Mouse (Mus musculus): Measurements from ENCODE around the gene Gpam. TPM values are rescaled to one million over a fixed set of nuclear protein-coding genes. Genes with fewer than 3 reads are reported as not detected.
A peak's percentile ranks its signal among the peaks of the same experiment; 100 is the strongest.

Gene Gpam
- polyA plus RNA-seq, 1 experiment from 2014 or later, result 18.5 TPM

DNA sequence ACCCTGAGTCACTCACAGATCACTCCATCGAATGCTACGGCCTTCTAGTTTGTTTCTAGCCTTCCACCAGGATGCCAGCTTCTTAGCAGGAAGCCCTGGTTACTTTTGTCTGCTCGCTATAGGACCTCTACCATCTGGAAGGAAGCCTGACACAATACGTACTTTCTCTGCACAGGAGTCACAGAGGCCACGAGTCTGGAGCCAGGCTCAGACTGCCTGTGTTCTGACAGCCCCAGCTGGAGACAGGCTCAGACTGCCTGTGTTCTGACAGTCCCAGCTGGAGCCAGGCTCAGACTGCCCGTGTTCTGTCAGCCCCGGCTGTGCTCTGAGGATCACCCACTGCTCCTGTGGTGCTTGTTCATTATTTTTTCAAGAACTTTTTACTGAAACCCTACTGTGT, 10.8 kb upstream of the Gpam start:
- Histone ChIP-seq H3K9ac (no peak overlapping the region), H3K9me3 (no peaks in the 10 kb centered on the region), H3K27me3 (no peaks in the 10 kb centered on the region), H3K27ac (no peak overlapping the region), H3K4me2 (replicated peaks) (no peak overlapping the region), H3K4me1 (no peaks in the 10 kb centered on the region; the same call in 1 of the 2 replicates), H3K4me3 (no peak overlapping the region), H3K36me3 (no peaks in the 10 kb centered on the region)
- no peak for ATAC-seq (ENCODE audit: insufficient number of reproducible peaks, insufficient read depth, low FRiP score, low TSS enrichment)
- WGBS, result 33% methylated on average over 7 of the region's 7 CpGs

DNA sequence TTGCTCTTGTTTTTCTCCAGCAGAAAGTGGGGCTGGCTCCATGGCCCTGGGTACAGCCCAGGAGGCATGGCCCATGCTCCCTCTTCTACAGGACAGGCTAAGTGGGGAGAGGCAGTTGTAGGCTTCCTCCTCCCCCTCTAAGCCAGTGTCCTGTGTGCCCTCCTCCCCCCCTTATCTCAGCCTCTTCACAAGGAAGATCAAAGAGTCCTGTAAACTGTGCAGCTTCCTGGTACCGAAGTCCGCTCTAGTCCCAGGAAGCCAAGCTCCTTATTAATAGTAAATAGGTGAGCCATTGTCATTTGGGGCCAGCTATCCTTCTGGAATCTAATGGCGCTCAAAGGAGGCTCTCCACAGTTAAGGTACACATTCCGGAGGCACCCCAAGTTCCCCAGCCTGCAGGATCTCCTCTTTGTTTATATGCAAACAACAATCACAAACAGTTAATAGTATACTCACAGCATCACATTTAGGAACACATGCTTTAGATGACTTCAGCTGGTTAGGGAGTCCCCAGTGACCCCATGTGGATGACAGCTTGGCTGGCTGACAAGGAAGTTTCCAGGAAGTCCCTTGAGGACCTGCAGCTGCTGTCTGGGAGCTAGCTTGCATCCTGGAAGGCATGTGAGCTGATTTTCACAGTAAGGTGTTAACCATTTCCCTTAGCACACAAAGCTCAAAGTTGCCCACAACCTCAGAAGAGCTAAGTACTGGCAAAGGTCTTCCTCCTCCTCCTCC, 9.8 kb upstream of the Gpam start:
- no peaks in the 10 kb centered on the region for H3K9me3 ChIP-seq
- H3K4me2 ChIP-seq (replicated peaks), result no peak overlapping the region
- H3K27me3 ChIP-seq, result no peaks in the 10 kb centered on the region
- WGBS, result 72% methylated on average over 4 of the region's 4 CpGs
- H3K9ac ChIP-seq, result no peak overlapping the region
- no peaks in the 10 kb centered on the region for H3K36me3 ChIP-seq
- no peak overlapping the region for H3K27ac ChIP-seq
- ATAC-seq (ENCODE audit: insufficient number of reproducible peaks, insufficient read depth, low FRiP score, low TSS enrichment), result no peak
- no peak overlapping the region for H3K4me3 ChIP-seq
- H3K4me1 ChIP-seq, result no peaks in the 10 kb centered on the region; the same call in 1 of the 2 replicates

DNA sequence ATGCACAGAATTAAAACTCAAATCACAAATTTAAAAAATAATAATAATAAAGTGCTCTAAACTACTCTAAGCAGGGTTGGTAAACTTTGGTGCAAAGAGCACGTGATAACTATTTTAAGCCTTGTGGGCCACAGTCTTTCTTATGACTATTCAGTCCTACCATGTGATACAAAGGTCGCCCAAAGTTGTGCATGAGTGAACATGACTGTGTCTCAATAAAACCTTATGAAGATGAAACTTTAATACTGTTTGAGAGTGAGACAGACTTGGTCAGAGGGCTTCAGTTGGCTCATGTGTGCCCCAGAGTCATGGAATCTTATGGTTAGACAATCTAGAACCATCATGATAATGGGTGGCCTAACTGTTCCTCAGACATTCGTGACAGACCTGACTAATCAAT, 8.9 kb upstream of the Gpam start:
- no peak overlapping the region for H3K4me3 ChIP-seq
- no peaks in the 10 kb centered on the region for H3K9me3 ChIP-seq
- H3K9ac ChIP-seq, result no peak overlapping the region
- H3K27ac ChIP-seq, result no peak overlapping the region
- no peak for ATAC-seq (ENCODE audit: insufficient number of reproducible peaks, insufficient read depth, low FRiP score, low TSS enrichment)
- no peak overlapping the region for H3K4me2 ChIP-seq (replicated peaks)
- H3K27me3 ChIP-seq, result no peaks in the 10 kb centered on the region
- 83% methylated on average over 3 of the region's 3 CpGs for WGBS
- no peaks in the 10 kb centered on the region for H3K36me3 ChIP-seq
- no peaks in the 10 kb centered on the region; the same call in 1 of the 2 replicates for H3K4me1 ChIP-seq

DNA sequence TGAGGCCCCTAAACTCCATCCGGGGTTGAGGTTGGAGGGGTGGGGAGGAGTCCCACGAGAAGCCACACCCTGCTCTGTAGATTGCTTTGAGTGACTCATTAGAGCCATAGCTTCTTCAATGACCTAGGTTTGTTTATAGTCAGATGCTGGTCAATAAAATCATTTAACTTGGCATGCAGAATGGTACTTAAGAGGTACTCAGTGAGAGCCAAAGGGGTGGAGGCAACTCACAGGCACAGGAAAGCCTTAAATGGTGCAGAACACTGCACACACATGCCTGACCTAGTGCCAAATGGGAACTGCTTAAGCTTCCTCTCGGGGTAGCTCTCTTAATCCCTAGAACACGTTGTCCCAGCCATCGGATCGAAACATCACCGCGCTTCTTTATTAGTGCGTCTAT, 7.5 kb upstream of the Gpam start:
- ATAC-seq (ENCODE audit: insufficient number of reproducible peaks, insufficient read depth, low FRiP score, low TSS enrichment), result no peak
- WGBS, result 82% methylated on average over 9 of the region's 9 CpGs

DNA sequence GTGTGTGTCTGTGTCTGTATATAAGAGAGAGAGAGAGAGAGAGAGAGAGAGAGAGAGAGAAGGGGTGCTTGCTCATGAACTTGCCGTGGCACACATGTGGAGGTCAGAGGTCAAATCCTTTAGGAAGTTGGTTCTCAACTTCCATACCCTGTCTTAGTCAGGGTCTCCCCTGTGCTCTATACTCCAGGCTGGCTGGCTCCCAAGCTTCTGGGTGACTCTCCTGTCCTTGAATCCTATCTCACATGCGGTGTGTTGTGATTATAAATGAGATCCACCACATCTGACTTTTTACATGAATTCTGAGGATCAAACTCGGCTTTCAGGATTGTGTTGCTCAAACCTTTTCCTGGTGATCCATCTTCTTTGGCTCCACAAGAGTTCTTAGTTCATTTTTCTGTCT, 5.4 kb upstream of the Gpam start:
- Histone ChIP-seq H3K4me3 (no peak overlapping the region), H3K4me2 (replicated peaks) (no peak overlapping the region), H3K27me3 (no peaks in the 10 kb centered on the region), H3K4me1 (no peaks in the 10 kb centered on the region; the same call in 1 of the 2 replicates), H3K9me3 (no peaks in the 10 kb centered on the region), H3K9ac (no peak overlapping the region), H3K27ac (no peak overlapping the region), H3K36me3 (no peaks in the 10 kb centered on the region)
- no peak for ATAC-seq (ENCODE audit: insufficient number of reproducible peaks, insufficient read depth, low FRiP score, low TSS enrichment)
- WGBS, result 62% methylated on average over 3 of the region's 3 CpGs

More for the DNA sequence above, 7.5 kb upstream of the Gpam start:
- Histone ChIP-seq H3K4me1 (no peaks in the 10 kb centered on the region; the same call in 1 of the 2 replicates), H3K4me3 (no peak overlapping the region), H3K27me3 (no peaks in the 10 kb centered on the region), H3K4me2 (replicated peaks) (no peak overlapping the region), H3K9me3 (no peaks in the 10 kb centered on the region), H3K36me3 (no peaks in the 10 kb centered on the region), H3K27ac (no peak overlapping the region), H3K9ac (no peak overlapping the region)

DNA sequence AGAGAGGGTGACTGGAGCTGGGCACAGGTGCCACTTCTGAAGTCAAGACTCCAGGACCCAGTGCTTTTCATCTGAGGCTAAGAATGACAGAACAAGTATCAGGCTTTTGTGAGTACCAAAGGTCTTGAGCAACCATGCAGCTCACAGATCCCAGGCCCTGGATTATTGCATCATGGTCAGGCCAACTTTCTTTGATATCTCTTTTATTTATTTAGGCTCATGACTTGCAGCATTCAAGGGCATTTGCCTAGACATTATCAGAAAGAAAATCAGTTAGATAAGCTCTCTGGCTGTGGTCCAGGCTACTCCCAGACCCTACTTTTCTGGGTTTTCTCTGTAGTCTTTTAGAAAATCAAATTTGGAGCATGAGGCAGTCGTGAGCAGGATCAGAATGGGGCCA, 4.7 kb upstream of the Gpam start:
- no peaks in the 10 kb centered on the region; the same call in 1 of the 2 replicates for H3K4me1 ChIP-seq
- no peaks in the 10 kb centered on the region for H3K27me3 ChIP-seq
- H3K4me3 ChIP-seq, result no peak overlapping the region
- no peak overlapping the region for H3K4me2 ChIP-seq (replicated peaks)
- no peaks in the 10 kb centered on the region for H3K9me3 ChIP-seq
- no peak overlapping the region for H3K27ac ChIP-seq
- H3K36me3 ChIP-seq, result no peaks in the 10 kb centered on the region
- H3K9ac ChIP-seq, result no peak overlapping the region
- no peak for ATAC-seq (ENCODE audit: insufficient number of reproducible peaks, insufficient read depth, low FRiP score, low TSS enrichment)
- WGBS, result 38% methylated on average over 1 of the region's 1 CpGs

DNA sequence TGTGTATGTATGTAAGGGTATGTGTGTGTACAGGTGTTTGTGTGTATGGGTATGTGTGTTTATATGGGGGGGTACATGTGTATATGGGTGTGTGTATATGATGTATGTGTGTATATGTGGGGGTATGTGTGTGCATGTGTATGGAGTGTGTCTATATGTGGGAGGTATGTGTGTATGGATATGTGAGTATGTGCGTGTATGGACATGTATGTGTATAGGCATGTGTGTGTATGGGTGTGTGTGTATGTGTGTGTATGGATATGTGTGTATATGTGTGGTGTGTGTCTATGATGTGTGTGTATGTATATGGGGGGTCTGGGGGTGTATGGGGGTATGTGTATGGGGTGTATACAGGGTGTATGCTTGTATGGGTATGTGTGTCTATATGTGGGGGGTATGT, 1.4 kb upstream of the Gpam start:
- ATAC-seq (ENCODE audit: insufficient number of reproducible peaks, insufficient read depth, low FRiP score, low TSS enrichment), result no peak
- H3K9me3 ChIP-seq, result no peaks in the 10 kb centered on the region
- H3K36me3 ChIP-seq, result no peaks in the 10 kb centered on the region
- no peak overlapping the region for H3K4me3 ChIP-seq
- no peak overlapping the region for H3K4me2 ChIP-seq (replicated peaks)
- no peaks in the 10 kb centered on the region for H3K27me3 ChIP-seq
- peaks cover 1% of the 10 kb centered on the region for H3K4me1 ChIP-seq
- no peak overlapping the region for H3K27ac ChIP-seq
- no peak overlapping the region for H3K9ac ChIP-seq
- WGBS, result 91% methylated on average over 1 of the region's 1 CpGs

DNA sequence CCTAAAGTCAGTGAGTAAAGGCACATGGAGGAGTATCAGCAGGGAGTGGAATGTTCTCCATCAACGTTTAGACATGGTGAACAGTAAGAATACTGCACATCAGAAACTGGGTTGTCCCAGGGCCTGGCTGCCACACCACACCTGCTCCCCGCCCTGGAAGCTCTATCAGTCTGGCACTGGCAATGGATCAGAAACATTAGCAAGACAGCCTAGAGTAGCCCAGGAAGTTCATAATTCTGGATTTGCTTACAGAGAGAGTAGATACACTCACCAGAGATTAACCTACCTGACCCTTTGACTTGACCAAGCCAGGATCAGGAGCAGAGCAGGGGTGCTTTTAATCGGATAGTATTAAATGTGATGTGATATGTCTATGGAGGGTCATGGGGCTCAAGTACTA, 1.6 kb downstream of the Gpam start:
- peaks cover 10% of the 10 kb centered on the region for H3K4me1 ChIP-seq
- 83% methylated on average over 3 of the region's 3 CpGs for WGBS

DNA sequence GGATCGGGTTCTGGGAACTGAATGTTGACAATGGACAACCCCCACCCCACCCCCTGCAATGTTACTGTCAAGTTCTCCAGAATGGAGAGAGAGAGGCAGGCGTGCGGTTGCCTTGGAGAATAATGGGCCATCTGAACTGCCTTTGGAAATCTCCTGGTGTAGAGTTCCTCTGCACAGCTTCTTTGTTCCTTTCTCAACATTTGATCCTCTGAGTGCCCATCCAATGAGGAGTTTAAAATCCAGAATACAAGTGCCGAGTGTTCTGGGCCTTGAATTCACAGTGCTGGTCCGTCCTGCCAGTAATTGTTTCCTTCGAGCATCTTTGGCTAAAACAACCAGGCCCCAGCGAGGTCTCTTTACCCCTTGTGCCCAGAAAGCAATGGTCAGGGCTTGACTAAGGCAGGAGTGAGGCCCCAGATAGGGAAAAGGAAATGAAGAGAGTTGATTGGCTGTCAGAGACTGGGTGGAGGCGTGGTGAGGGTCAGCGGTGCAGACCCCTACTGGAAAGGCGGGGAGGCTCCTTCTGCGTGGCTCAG, 4.0 kb downstream of the Gpam start:
- Histone ChIP-seq H3K9me3 (no peaks in the 10 kb centered on the region), H3K36me3 (no peaks in the 10 kb centered on the region), H3K27ac (peak overlapping the region; percentile 46; the same call in 1 of the 2 replicates), H3K27me3 (no peaks in the 10 kb centered on the region), H3K4me1 (peaks cover 10% of the 10 kb centered on the region), H3K4me3 (no peak overlapping the region), H3K9ac (no peak overlapping the region), H3K4me2 (replicated peaks) (no peak overlapping the region)
- peak; percentile 60; the same call in 1 of the 2 replicates for ATAC-seq (ENCODE audit: insufficient number of reproducible peaks, insufficient read depth, low FRiP score, low TSS enrichment)
- 43% methylated on average over 11 of the region's 11 CpGs for WGBS

More for the DNA sequence above, 1.6 kb downstream of the Gpam start:
- no peaks in the 10 kb centered on the region for H3K36me3 ChIP-seq
- no peak for ATAC-seq (ENCODE audit: insufficient number of reproducible peaks, insufficient read depth, low FRiP score, low TSS enrichment)
- H3K27ac ChIP-seq, result no peak overlapping the region
- H3K27me3 ChIP-seq, result no peaks in the 10 kb centered on the region
- H3K4me3 ChIP-seq, result no peak overlapping the region
- no peak overlapping the region for H3K4me2 ChIP-seq (replicated peaks)
- H3K9me3 ChIP-seq, result no peaks in the 10 kb centered on the region
- H3K9ac ChIP-seq, result no peak overlapping the region

DNA sequence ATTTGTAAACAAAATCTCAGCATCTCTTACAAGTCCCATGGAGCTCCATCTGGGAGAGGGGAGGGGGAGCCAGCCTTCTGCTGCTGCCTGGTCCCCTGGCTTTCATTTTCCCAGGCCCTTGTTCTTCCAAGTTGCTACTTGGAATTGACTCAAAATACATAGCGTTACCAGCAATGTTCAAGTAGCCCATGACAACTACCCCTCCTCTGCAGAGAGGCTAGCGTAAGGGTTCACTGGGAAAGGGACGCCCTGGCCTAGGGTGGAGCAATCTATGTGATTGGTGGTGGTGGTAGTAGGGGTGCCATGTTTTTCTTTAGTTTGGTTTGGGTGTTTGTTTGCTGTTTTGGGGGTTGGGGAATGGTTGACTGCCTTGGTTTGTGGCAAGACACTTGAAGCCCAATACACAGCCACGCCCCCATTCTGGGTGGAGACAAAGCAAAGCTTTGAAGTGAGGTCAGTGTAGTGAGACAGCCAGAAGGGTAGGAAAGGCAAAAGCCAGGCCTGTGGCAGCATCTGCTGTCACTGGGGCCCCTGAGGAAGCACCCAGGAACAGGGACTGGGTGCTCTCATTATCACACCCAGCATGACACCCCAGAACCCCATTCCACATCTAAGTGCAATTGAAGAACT, 4.6 kb downstream of the Gpam start:
- Histone ChIP-seq H3K9ac (no peak overlapping the region), H3K36me3 (no peaks in the 10 kb centered on the region), H3K27me3 (no peaks in the 10 kb centered on the region), H3K4me1 (peaks cover 10% of the 10 kb centered on the region), H3K4me3 (no peak overlapping the region), H3K27ac (no peak overlapping the region), H3K9me3 (no peaks in the 10 kb centered on the region), H3K4me2 (replicated peaks) (no peak overlapping the region)
- WGBS, result 90% methylated on average over 4 of the region's 4 CpGs
- 0 out of 2 replicates have a peak, but pooled peaks have one; percentile 6 for ATAC-seq (ENCODE audit: insufficient number of reproducible peaks, insufficient read depth, low FRiP score, low TSS enrichment)

DNA sequence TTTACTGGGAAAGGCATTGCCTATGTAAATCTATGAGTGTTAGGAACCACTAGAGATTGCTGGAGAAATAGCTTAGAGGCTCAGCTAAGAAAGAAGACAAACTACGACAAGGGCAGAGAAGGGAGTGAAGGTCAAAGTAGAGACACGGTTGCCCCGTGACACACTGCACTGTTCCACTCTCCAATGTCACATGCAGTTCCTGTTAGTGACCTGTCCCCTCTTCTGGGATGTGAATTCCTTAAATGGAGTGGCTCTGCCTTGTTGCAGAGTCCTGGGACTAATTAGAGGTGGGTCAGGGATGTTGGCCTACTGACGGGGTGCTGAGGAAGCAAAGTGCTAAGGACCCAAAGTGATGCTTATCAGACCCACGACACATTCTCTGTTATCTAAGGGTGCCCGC, 5.2 kb downstream of the Gpam start:
- no peak overlapping the region for H3K4me3 ChIP-seq
- no peaks in the 10 kb centered on the region for H3K27me3 ChIP-seq
- 53% methylated on average over 6 of the region's 6 CpGs for WGBS
- H3K4me1 ChIP-seq, result peaks cover 10% of the 10 kb centered on the region
- H3K36me3 ChIP-seq, result no peaks in the 10 kb centered on the region
- H3K9ac ChIP-seq, result no peak overlapping the region
- H3K4me2 ChIP-seq (replicated peaks), result no peak overlapping the region
- no peaks in the 10 kb centered on the region for H3K9me3 ChIP-seq
- ATAC-seq (ENCODE audit: insufficient number of reproducible peaks, insufficient read depth, low FRiP score, low TSS enrichment), result no peak
- no peak overlapping the region for H3K27ac ChIP-seq

Measured in embryonic facial prominence, embryonic 12.5 days (tissue).